Mouse (Mus musculus): ENCODE results near the gene Zfp143.
A peak's percentile ranks its signal among the peaks of the same experiment; 100 is the strongest.
"Not testable (repeated sequence)": the region's sequence is repeated elsewhere in the genome, so short reads cannot be mapped to it uniquely, and the experiment has no call there.

The Zfp143 gene

DNA sequence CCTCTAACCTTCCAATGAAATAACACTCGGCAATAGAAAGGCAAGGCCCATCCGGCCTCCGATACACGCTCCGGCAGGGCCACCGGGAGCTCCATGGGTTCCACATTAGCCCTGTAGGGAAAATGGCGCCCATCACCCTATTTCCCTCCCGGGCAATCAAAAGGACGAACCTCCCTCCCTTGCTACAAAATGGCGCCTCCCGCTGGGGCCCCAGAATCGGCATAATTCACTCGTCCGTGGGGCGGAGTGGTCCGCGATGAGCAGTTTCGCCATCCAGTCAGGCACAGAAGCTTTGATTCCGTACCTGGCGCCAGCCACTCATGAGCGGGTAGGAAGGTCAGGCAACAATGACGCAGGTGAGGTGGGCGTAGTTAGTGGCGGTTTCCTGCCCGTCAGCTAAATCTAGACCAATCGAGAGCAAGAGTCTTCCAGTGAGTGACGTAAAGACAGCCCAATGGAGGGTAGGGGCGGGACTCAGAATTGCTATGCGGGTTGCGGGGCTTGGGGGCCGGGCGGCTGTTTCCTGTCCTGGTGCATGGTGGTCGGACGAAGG lies at the start of gene Zfp143:
Zfp143 (plus strand) TSS at position 19 of the 553 bp plus-strand sequence.
- peak; percentile 100 for DNase-seq

DNA sequence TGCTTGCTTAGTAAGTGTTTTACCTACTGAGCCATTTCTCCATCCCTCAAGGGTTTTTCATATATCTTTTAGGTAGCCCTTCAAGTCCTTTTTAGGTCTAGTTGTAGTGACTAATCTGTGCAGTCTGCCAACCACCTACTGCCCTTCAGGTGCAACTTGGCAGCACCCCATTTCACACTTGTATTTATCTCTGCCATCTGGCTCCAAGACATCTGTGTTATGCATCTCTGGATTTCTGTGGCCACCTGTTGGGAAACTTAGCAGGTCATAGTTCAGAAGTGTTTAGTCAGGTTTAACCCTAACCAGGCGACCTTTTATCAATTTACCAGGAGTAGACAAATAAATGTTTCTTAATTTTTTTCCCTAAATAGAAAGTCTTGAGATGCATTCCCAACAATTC lies 49.6 kb upstream of the Zfp143 start:
- DNase-seq: no peak

DNA sequence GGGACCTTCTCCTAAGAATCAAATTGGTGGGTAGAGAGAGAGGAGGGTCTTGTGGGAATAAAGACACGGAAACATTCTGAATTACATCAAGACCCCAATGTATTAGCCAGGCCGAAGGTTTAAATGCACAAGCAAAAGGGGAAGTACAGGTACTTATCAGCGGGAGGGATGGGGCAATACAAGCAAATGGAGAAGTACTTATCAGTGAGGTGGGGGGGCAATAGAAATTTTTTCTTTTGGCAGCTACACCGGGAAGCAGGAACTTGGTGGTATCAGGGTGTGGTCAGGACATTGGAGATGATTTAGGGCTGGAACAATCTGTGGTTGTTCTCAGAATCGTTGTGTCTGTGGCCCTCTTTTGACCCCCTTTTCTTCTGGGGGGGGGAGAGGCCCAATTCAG lies 46.7 kb upstream of the Zfp143 start:
- DNase-seq: no peak

DNA sequence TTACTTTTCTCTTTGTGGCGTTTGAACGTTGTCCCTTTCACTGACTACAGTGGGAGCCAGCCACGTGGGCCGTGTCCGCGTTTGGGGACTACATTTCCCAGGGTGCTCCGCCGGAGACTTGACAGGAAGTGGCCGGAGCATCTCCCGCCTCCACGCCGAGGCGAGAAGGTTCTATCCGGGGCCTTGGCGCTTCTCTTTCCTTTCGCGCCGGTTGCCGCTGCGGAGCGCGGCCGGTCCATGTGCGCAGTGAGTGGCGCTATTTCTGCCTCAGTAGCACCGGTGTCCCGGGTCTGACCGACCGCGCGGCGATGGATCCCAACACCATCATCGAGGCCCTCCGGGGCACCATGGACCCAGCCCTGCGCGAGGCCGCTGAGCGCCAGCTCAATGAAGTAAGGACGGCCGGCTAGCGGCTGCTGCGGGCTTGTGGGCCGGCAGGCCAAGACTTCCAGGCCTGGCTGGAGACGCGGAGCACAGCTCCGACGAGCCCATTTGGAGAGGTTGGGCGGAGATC lies 42.8 kb upstream of the Zfp143 start, which contains the start of gene Ipo7:
Ipo7 (plus strand) TSS at position 158 of the 514 bp plus-strand sequence.
- peak; percentile 93 to 94 for DNase-seq

DNA sequence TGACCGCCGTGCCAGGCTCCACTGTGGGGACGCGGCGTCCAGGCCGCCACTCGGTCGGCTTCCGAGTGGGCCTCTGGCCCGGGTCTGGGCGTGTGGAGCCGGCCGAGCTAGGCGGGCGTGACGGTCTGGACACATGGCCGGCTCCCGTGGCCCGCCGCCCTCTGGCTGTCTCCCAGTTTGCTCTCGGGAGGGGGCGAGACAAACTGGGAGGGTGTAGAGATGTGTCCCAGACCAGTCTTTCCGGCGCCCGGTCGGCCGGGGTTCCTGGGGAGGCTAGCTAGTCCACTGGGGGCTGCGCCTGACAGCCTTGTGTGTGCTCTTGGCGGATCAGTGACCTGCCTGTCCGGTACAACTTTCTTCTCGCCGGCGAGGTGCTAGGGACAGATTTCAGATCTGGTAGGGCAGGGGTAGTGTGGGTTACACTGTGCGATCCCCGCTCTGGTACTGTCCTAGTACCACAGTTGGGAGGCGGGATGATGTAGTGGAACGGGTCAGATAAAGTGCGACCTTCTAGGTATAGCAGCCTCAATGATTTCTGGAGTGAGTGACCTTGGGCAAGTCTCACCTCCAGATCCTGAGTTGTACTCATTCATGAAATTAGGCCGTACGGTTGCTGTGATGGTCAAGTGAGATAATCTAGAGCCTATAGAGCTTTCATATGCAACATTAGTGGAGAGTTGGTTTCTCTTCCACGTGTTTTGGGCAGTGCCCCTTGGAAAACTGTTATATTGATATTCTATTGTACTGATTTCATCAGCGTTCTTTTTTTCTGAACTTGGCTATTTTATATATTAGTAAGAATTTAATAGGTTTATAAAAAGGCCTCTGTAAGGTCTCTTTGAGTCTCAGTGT lies 42.2 kb upstream of the Zfp143 start:
- DNase-seq: peak; percentile 64 to 74

DNA sequence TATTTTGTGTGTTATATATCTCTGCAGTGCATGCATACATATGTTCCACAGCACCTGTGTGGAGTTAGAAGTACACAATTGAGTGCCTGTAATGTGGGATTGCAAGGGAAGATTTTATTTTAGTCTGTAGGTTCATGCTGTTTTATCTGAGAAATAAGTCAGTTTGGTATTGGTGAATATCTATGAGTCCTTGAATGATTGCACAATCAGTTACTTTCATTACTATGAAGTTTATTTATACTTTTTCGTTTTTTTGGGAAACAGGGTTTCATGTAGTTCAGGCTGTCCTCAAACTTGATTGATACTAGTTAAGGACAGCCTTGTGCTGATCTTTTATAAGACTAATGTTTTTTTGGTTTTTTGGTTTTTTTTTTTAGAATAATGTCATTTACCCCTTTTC lies 37.5 kb upstream of the Zfp143 start:
- no peak for DNase-seq

DNA sequence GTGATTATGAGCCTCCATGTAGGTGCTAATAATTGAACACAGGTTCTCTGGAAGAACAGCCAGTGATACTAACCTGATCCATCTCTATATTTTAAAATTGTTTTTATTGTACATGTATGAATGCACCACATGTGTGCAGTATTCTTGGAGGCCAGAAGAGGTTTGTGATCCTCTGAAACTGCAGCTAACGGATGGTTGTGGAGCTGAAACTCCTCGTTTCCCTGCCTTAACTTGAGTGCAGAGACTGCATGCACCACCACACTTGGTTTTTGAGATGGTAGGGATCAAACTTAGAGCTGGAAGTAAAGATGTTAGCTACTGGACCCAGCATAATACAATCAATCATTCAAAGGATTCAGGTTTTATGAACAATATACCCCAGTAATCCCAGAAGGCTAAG lies 34.4 kb upstream of the Zfp143 start:
- DNase-seq: no peak

DNA sequence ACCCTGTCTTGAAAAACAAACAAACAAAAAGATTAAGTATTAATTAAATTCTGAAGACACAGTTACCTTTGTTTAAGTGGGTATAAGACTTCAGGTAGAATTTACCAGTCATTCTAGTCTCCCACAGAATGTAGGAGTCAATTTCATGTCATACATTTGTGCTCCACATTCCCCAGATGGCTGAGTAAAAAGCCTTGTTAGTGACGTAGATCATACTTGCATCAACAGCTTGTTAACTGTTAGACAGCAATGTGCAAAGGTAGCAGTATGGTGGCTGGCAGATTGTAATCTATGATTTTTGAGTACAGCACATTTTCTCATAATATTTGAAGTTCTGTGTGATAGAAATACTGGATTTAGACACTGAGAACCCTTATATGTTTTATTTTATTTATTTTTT lies 32.2 kb upstream of the Zfp143 start:
- no peak for DNase-seq

DNA sequence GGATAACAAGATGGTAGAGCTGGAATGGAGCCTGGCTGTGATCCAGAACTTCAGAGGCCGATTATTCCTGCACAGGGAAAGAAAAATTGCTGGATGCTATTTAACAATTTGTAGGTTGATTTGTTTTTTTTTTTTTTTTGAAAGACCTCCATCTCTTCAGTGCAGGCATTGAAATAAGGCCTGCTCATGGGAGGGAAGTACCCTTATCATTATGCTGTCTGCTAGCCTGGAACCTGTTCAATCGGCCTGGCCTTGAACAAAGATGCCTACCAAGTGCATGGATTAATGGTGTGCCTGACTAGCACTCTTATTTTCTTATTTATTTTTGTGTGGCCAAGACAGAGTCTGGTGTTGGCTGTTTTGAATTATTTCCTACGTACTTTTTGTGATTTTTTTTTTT lies 30.7 kb upstream of the Zfp143 start:
- DNase-seq: no peak

DNA sequence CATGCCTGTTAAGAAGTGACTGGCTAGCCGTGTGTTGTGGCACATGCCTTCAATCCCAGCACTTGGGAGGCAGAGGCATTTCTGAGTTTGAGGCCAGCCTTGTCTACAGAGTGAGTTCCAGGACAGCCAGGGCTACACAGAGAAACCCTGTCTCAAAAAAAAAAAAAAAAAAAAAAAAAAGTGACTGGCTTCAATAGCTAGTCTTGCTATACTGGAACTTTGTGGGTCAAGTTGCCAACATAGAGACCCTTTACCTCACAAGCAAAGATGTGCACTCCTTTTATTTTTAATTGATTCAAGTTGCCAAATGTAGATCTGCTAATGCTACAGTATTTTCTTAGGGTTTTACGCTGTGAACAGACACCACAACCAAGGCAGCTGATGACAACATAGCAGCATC lies 3.3 kb upstream of the Zfp143 start:
- not testable (repeated sequence) for DNase-seq

DNA sequence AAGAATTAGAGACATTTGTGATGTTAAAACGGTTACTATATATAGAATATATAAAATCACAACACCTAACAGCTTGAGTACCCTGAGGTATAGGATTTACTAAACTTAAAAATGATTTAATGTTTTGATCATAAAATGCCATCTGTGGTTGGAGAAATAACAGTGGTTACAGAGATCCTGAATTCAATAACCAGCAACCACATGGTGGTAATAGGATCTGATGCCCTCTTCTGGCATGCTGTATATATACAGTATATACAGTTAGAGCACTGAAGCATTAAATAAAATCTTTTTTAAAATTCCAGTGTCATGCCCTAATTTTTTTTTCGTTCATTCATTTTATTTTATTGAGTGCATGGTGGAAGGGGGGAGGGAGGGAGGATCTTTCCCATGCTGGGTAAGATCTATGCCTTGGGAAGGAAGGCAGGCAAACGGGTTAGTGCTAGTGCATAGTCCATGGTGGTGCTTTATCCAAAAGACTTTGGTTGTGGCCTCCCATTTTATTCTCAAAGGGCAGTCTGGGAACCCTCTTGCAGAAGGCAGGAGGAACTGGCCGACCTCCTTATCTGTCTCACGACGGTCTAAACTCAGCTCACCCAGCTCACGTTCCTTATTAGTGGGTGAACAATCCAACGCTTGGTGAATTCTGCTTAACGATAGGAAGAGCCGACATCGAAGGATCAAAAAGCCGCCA lies 1.8 kb upstream of the Zfp143 start:
- DNase-seq: peak; percentile 26

DNA sequence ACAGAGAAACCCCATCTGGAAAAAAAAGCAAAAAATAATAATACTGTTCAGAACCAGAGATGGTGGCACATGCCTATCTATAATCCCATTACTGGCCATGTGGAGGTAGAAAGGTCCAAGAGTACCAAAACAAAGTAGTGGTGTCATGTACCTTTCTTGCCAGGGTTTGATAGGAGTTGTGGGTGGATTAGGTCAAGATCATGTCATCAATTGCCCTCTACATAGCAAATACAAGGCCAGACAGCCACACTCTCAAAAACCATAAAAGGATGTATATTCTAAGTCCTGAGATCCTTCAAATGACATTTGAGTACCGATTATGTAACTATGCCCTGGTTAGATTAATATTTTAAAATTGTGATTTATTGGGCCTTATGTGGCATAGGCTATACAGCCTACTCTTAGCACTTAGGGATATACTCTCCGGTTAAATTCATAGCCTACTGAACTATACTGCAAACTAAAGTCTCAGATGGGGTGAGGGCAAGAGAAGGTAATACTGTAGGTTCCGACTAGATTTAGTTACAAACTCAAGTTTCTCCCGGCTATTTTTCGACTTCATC lies 830 bp upstream of the Zfp143 start:
- DNase-seq: peak; percentile 7 to 29

DNA sequence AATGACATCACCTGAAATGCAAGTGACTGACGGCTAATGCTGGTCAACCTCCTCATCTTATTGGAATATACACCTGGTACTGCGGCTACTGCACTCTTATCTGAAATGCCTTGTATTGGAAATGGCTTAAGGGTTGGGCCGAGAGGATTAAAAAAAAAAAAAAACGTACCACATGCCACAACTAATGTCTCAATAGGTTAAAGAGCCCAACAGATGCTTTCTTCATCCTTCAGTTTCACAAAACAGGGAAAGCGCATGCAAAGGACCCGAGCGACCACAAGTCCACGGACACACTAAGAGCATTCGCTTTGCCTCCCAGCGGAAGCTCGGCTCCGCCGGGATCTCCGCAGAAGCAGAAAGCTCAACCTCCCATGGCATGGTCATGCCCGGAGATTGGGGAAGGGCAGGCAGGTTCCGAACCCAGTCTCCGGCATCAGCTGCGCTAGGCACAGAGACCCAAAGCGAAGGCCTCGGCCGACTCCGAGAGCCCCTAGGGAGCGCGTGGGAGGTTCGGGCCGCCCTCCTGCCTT lies 283 bp upstream of the Zfp143 start:
- no peak for DNase-seq

DNA sequence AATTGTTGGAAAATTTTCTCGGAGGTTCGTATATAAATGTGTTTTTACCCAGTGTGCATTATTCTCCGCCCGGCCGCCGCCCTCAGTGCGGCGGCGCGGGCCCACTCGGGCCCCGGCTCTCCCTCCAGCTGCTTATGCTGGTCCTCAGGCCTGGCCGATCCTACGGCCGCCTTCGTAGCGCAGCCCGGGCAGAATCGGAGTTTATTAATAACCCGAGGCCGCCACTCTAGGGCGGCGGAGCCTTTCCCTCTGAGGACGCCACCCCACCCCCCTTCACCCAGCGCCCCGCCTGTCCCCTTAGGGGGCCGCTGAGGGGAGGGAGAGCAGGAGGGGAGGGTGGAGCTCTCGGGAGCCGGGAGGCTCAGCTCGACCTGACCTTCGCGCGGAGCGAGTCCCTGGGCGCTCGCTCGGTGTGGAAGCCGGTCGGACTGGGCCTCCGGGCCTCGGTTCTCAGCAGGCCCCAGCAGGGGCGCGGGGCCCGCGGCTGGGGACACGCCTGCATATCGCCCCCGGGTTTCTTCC lies 796 bp downstream of the Zfp143 start:
- DNase-seq: peak; percentile 86 to 89

DNA sequence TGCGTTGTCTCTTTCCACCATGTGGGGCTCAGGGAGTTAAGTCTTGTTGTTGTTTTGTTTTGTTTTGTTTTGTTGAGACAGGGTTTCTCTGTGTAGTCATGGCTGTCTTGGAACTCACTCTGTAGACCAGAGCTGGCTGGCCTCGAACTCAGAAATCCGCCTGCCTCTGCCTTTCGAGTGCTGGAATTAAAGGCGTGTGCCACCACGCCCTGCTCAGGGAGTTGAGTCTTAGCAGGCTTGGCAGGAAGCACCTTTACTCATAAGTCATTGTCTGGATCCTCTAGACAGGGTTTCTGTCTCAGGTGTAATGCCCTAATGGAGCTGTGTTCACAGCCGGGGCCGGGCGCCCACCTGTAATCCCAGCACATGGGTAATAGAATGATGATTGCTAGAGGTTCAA lies 2.7 kb downstream of the Zfp143 start:
- no peak for DNase-seq

DNA sequence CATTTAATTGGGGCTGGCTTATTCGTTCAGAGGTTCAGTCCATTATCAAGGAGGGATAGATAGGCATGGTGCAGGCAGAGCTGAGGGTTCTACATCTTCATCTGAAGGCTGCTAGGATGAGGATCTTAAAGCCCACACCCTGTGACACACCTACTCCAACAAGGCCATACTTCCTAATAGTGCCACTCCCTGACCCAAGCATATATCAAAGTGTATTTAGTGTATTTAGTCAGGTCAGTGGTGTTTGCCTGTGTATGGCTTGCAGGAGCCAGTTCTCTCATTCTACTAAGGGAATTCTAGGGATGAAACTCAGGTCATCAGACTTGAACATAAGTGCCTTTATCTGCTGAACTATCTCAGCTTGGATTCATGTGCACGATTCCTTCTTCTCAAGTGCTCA lies 8.1 kb downstream of the Zfp143 start:
- DNase-seq: no peak

DNA sequence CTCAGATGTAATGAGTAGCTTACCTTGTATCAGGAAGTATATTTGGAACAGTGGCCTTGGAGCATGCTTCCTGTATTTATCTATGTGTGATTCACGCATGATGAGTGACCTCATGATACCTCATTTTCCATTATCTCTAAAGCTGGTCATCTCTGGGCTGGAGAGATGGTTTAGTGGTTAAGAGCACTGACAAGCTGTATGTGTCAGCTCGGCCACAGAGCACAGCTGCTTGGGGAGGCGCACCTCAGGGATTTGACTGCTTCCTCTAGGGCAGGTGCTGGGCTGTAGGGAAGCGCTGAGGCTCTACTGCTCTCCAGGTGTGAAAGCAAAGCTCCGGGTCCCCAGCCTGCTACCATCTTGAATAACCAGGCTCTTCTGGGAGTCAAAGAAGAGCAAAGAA lies 17.2 kb downstream of the Zfp143 start:
- no peak for DNase-seq

DNA sequence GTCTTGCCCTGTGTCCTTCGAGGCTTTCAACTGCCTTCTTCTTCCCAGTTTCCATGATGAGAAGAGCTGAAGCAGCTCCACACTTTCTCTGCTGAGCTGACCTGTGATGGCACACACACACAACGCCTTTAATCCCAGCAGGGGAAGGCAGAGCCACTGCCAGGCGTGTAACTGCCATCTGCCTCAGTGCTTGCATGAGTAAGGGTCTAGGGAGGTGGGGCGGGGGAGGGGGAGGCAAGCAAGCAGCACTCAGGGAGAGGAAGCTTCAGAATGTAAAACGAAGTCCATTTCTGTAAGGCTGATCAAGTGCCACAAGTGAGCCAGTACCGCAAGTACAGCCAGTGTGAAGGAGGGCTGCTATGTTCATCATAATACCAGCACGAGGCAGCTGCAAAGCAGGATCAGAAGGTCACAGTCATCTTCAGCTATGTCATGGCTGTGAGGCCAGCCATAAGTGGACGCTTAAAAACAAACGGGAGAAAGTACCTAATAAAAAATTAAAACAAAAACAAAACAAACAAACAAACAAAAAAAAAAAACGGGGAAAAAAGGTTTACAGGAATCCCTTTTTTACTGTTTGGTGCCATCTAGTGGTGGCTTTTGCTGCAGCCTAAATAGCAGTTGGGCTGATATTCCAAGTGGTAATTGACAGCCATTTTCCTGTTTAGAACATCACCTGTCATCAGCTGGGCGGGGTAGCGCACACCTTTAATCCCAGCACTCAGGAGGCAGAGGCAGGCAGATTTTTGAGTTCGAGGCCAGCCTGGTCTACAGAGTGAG lies 22.6 kb downstream of the Zfp143 start:
- peak; percentile 84 to 92 for DNase-seq

DNA sequence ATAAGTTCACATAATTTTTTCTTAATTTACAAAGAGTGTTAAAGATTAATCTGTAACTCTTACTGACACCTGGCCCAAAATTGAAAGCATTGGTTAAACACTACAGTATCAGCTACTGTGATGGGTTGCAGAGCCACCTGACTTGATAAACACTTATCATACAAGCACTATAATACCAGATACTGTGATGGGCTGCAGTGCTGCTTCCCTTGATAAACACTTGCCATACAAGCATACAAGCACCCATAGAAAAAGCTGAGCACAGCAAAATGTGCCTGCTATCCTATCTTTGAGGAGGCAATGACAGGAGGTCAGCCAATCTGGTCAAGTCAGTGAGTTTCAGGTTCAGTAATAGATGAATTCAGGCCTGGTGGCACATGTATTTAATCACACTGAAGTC lies 24.2 kb downstream of the Zfp143 start:
- no peak for DNase-seq

DNA sequence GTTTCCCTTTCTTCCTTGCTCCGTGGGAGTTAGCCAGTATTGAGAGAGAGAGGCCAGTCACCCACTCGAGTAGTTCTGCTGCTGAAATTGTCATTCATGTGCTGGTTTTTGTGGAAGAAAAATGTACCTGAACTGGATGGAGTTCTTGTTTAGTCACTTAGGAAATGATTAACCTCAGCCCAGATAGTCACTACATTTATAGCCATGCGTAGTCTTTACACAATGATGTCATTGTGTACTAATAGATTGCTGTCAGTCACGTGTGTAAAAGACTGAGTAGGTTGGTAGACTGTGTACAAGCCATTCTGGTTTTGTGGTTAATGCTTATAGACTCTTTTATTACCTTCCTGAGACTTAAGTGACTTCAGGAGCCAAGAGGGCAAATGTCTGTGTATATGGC lies 26.9 kb downstream of the Zfp143 start:
- no peak for DNase-seq

DNA sequence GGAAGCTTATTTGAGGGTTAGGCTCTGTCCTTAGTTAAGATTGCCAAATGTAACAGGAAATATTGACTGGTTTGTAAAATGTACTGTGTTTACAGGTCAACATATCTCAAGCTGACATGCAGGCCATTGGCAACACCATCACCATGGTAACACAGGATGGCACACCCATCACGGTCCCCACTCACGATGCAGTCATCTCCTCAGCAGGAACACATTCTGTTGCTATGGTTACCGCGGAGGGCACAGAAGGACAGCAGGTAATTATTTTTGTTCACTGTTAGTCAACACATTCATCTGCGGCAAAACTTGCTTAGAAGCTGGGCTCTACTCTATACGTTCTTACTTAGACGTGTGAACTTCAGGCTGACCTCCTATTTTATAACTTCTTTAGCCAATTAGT lies 30.7 kb downstream of the Zfp143 start:
- peak; percentile 64 to 70 for DNase-seq

DNA sequence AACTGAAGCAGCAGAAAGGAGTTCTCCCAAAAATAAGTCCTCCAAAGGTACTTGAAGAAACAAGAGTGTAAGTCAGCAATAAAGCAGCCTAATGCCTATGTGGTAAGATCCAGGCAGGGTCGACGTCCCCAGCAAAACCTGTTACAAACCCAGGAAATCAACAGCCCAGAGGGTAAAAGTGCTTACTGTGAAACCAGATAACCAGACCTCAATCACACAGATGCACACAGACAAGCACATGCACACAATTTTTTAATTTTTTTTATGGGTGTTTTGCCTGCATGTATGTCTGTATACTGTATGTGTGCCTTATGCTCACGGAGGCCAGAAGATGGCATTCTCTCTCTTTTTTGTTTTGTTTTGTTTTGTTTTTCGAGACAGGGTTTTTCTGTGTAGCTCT lies 35.3 kb downstream of the Zfp143 start:
- no peak for DNase-seq

Data from cerebellum, postnatal 14 days (tissue).